Mouse (Mus musculus): ENCODE data around the gene Apol11b. TPM values are rescaled to one million over a fixed set of nuclear protein-coding genes. Genes with fewer than 3 reads are reported as not detected.

Apol11b gene
- polyA plus RNA-seq, 1 experiment = 0.13 TPM

DNA sequence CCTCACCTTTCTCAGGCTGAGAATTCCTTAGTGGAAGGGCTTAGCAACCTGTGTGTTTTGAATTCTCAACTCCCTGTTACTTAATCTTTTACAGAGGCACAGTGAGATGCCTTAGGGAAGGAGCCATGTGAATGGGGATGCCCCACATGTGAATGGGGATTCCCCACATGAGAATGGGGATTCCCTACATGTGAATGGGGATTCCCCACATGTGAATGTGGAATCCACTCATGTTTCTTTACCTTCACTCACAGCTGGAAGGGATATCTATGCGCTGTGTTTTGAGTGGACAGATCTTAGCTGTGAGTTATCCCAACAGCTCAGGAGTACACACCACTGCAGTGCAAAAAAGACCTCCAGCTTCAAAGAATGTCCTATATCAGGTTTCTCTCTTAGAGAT, 18.4 kb downstream of the Apol11b start:
- Histone ChIP-seq H3K4me3 (replicated peaks; ENCODE audit: insufficient read depth, low read depth, low read length) (no peak overlapping the region), H3K4me1 (ENCODE audit: control insufficient read depth, insufficient read depth, low read length) (no peaks in the 10 kb centered on the region), H3K27ac (ENCODE audit: insufficient read depth, low read length) (no peak overlapping the region), H3K27me3 (ENCODE audit: control insufficient read depth, insufficient read depth, low read length) (no peaks in the 10 kb centered on the region)
- DNase-seq = no peak
- TF ChIP-seq CTCF (IDR thresholded peaks at IDR 0.05; ENCODE audit: borderline replicate concordance, insufficient read depth, low read depth, low read length) = no peak
- no peak for TF ChIP-seq POLR2A (IDR thresholded peaks at IDR 0.05; ENCODE audit: borderline replicate concordance, insufficient read depth, low read length)
- 94% methylated on average over 1 of the region's 1 CpGs for WGBS

- Histone ChIP-seq H3K4me1 (ENCODE audit: control insufficient read depth, insufficient read depth, low read length) (no peaks in the 10 kb centered on the region), H3K4me3 (replicated peaks; ENCODE audit: insufficient read depth, low read depth, low read length) (no peak overlapping the region), H3K27me3 (ENCODE audit: control insufficient read depth, insufficient read depth, low read length) (no peaks in the 10 kb centered on the region), H3K27ac (ENCODE audit: insufficient read depth, low read length) (no peak overlapping the region)
- DNase-seq = no peak
- TF ChIP-seq CTCF (IDR thresholded peaks at IDR 0.05; ENCODE audit: borderline replicate concordance, insufficient read depth, low read depth, low read length) = no peak
- TF ChIP-seq POLR2A (IDR thresholded peaks at IDR 0.05; ENCODE audit: borderline replicate concordance, insufficient read depth, low read length) = no peak
- WGBS = 94% methylated on average over 3 of the region's 3 CpGs
Measured at GRCm38 (mm10) chr15:77606069-77606468, 37.0 kb downstream of the Apol11b start.

DNA sequence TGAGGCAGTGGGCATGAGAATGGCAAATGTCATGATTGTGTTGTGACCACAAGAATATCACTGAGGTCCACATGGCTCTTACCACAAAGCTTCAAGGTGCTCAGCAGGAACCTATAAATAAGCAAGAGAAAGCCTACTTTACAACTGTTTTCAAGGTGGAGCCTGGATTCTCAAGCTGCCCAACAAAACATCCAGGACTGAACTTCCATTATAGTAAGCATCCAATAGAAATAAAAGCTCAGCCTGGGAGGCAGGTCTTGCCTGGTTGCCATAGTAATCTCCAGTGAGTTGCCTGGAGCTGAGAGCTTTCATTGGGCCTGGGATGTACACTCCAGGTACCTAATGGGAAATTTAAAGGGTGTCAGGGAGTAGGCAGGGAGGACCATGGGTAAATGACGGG, 44.1 kb downstream of the Apol11b start, which contains the start of gene Gm36245:
Gene Gm36245 (plus strand): TSS at position 301 of the 400 bp plus-strand sequence.
- 76% methylated on average over 1 of the region's 1 CpGs for WGBS
- no peaks in the 10 kb centered on the region for H3K27me3 ChIP-seq (ENCODE audit: control insufficient read depth, insufficient read depth, low read length)
- H3K4me1 ChIP-seq (ENCODE audit: control insufficient read depth, insufficient read depth, low read length) = no peaks in the 10 kb centered on the region
- H3K4me3 ChIP-seq (replicated peaks; ENCODE audit: insufficient read depth, low read depth, low read length) = no peak within 1 kb of the TSS
- no peak within 1 kb of the TSS for H3K27ac ChIP-seq (ENCODE audit: insufficient read depth, low read length)
- TF ChIP-seq CTCF (IDR thresholded peaks at IDR 0.05; ENCODE audit: borderline replicate concordance, insufficient read depth, low read depth, low read length) (no peak), POLR2A (IDR thresholded peaks at IDR 0.05; ENCODE audit: borderline replicate concordance, insufficient read depth, low read length) (no peak)
- DNase-seq = no peak

DNA sequence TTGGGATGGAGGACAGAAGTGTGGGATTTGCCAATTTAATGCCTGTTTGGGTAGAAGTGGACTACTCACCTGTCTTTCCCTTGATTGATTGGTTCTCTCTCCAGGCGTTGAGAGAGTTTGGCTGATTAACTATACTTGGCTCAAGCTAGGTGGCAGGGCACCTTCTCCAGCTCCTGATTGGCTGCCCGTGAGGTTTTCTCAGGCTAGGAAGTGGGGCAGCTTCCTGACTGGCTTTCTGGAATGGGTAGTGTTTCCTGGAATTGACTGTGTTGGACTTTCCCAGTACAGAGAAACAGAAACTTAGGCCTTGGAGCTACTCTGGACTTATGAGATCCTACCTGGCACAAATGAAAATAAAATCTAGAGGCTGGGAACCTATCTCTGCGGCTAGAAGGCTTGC, 44.7 kb downstream of the Apol11b start:
- Histone ChIP-seq H3K4me3 (replicated peaks; ENCODE audit: insufficient read depth, low read depth, low read length) (no peak overlapping the region), H3K27ac (ENCODE audit: insufficient read depth, low read length) (no peak overlapping the region), H3K27me3 (ENCODE audit: control insufficient read depth, insufficient read depth, low read length) (no peaks in the 10 kb centered on the region), H3K4me1 (ENCODE audit: control insufficient read depth, insufficient read depth, low read length) (no peaks in the 10 kb centered on the region)
- 67% methylated on average over 3 of the region's 3 CpGs for WGBS
- no peak for DNase-seq
- no peak for TF ChIP-seq POLR2A (IDR thresholded peaks at IDR 0.05; ENCODE audit: borderline replicate concordance, insufficient read depth, low read length)

GRCm38 (mm10) chr15:77595961-77596360, 47.1 kb downstream of the Apol11b start, which contains the start of gene Apol10b:
Apol10b (minus strand) TSS chr15:77596125.
- H3K4me1 ChIP-seq (ENCODE audit: control insufficient read depth, insufficient read depth, low read length) = no peaks in the 10 kb centered on the region
- H3K4me3 ChIP-seq (replicated peaks; ENCODE audit: insufficient read depth, low read depth, low read length) = no peak within 1 kb of the TSS
- H3K27me3 ChIP-seq (ENCODE audit: control insufficient read depth, insufficient read depth, low read length) = no peaks in the 10 kb centered on the region
- H3K27ac ChIP-seq (ENCODE audit: insufficient read depth, low read length) = no peak within 1 kb of the TSS
- WGBS = 56% methylated on average over 5 of the region's 5 CpGs
- TF ChIP-seq CTCF (IDR thresholded peaks at IDR 0.05; ENCODE audit: borderline replicate concordance, insufficient read depth, low read depth, low read length) = no peak
- no peak for TF ChIP-seq POLR2A (IDR thresholded peaks at IDR 0.05; ENCODE audit: borderline replicate concordance, insufficient read depth, low read length)
- DNase-seq = no peak

DNA sequence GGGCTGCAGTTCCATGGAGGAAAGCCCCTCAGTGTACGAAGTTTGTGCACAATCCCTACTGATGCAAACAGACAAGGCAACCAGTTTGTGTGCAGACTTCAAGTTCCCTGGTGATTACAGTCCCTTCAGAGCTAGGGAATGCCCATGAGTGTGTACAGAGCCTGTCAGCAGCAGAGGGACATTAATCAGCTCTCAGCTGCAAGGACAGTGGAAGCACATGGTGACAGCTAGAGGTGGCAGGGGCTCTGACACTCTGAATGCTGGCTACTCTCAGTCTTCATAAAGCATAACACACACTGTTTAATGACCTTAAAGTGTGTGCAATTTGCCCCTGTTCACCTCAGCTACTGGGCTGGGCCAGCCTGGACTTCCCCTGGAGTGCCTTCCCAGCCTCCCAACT, 49.5 kb downstream of the Apol11b start:
- Histone ChIP-seq H3K27ac (ENCODE audit: insufficient read depth, low read length) (no peak overlapping the region), H3K4me1 (ENCODE audit: control insufficient read depth, insufficient read depth, low read length) (no peaks in the 10 kb centered on the region), H3K27me3 (ENCODE audit: control insufficient read depth, insufficient read depth, low read length) (no peaks in the 10 kb centered on the region), H3K4me3 (replicated peaks; ENCODE audit: insufficient read depth, low read depth, low read length) (no peak overlapping the region)
- WGBS = 74% methylated on average over 1 of the region's 1 CpGs
- TF ChIP-seq POLR2A (IDR thresholded peaks at IDR 0.05; ENCODE audit: borderline replicate concordance, insufficient read depth, low read length) (no peak), CTCF (IDR thresholded peaks at IDR 0.05; ENCODE audit: borderline replicate concordance, insufficient read depth, low read depth, low read length) (no peak)
- DNase-seq = no peak

- Histone ChIP-seq H3K27ac (ENCODE audit: insufficient read depth, low read length) (no peak overlapping the region), H3K4me3 (replicated peaks; ENCODE audit: insufficient read depth, low read depth, low read length) (no peak overlapping the region), H3K27me3 (ENCODE audit: control insufficient read depth, insufficient read depth, low read length) (no peaks in the 10 kb centered on the region), H3K4me1 (ENCODE audit: control insufficient read depth, insufficient read depth, low read length) (no peaks in the 10 kb centered on the region)
- TF ChIP-seq CTCF (IDR thresholded peaks at IDR 0.05; ENCODE audit: borderline replicate concordance, insufficient read depth, low read depth, low read length) (no peak), POLR2A (IDR thresholded peaks at IDR 0.05; ENCODE audit: borderline replicate concordance, insufficient read depth, low read length) (no peak)
- WGBS = 80% methylated on average over 2 of the region's 2 CpGs
- DNase-seq = no peak
Measured at GRCm38 (mm10) chr15:77590881-77591280, 52.2 kb downstream of the Apol11b start.

DNA sequence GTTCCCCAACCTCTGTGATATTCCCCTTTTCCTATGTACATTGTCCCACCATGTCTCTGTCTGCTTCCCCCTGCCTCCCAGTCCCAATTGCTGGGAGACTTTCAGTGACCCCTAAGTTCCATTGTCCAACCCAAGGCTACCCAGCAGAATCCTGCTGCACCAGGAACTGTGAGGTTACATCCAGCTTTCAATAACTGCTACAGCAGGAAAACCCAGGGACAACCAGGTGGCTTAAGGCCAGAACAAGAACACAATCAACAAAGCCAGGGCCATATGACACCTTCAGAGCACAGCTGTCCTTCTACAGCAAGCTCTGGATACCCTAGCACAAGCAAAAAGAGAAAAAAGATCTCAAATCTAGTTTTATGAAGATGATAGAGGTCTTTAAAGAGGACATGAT, 54.1 kb downstream of the Apol11b start:
- no peak for DNase-seq
- H3K4me1 ChIP-seq (ENCODE audit: control insufficient read depth, insufficient read depth, low read length) = no peaks in the 10 kb centered on the region
- no peak overlapping the region for H3K27ac ChIP-seq (ENCODE audit: insufficient read depth, low read length)
- H3K27me3 ChIP-seq (ENCODE audit: control insufficient read depth, insufficient read depth, low read length) = no peaks in the 10 kb centered on the region
- TF ChIP-seq POLR2A (IDR thresholded peaks at IDR 0.05; ENCODE audit: borderline replicate concordance, insufficient read depth, low read length) = no peak
- TF ChIP-seq CTCF (IDR thresholded peaks at IDR 0.05; ENCODE audit: borderline replicate concordance, insufficient read depth, low read depth, low read length) = no peak
- no peak overlapping the region for H3K4me3 ChIP-seq (replicated peaks; ENCODE audit: insufficient read depth, low read depth, low read length)
